Comparison of ENCODE assay signal across 28 mouse cellular contexts in genomic region chr8:86323823-86324222, GRCm38 (mm10).
DNase-seq lines count a peak whose midpoint lies in the region; ATAC-seq and TF ChIP-seq lines count a peak whose summit lies in the region.
"Had no signal": no experiment of that assay in that cellular context is flagged by ENCODE, and none has a peak within 500 bp of the region (broad histone marks: within the 10 kb centered on the region; RNA-seq: fewer than 3 reads in every experiment).

No protein-coding gene starts in this region.

- ATAC-seq in hindbrain, embryonic 12.5 days (ENCODE audit: low FRiP score), result no peak
- no peak for ATAC-seq in hindbrain, postnatal 0 days
- ATAC-seq in intestine, postnatal 0 days, result peak; percentile 33; the same call in 1 of the 2 replicates
- ATAC-seq in CD4-positive, CD25-positive, alpha-beta regulatory T cell, adult 4 months, result no peak
- ATAC-seq in kidney, embryonic 15.5 days (replicated peaks; ENCODE audit: low FRiP score), result no peak
- ATAC-seq: forebrain, embryonic 15.5 days had no signal

- no peaks in the 10 kb centered on the region for H3K36me3 ChIP-seq in hindbrain, embryonic 12.5 days
- no peaks in the 10 kb centered on the region for H3K36me3 ChIP-seq in hindbrain, postnatal 0 days (ENCODE audit: insufficient read depth, low read length)
- H3K36me3 ChIP-seq in intestine, postnatal 0 days (ENCODE audit: control insufficient read depth, insufficient read depth), result no peaks in the 10 kb centered on the region
- H3K36me3 ChIP-seq in kidney, embryonic 15.5 days, result no peaks in the 10 kb centered on the region
- H3K36me3 ChIP-seq: embryonic facial prominence, embryonic 10.5 days; embryonic facial prominence, embryonic 13.5 days; forebrain, embryonic 12.5 days; forebrain, embryonic 15.5 days; G1E; heart, embryonic 12.5 days; heart, embryonic 15.5 days; hindbrain, embryonic 10.5 days had no signal

- DNase-seq in hindbrain, postnatal 0 days (ENCODE audit: low spot score), result no peak
- no peak for DNase-seq in left cerebral cortex, adult 2 months (ENCODE audit: extremely low spot score in 1 of 2, low spot score in 2 of 2)
- DNase-seq in left cerebral cortex, adult 8-10 months (ENCODE audit: low spot score in 2 of 2), result no peak
- DNase-seq: adrenal gland, adult 2 months; adrenal gland, postnatal 25 days; cerebellum, adult 11-12 months; cerebellum, adult 8-10 months; cerebellum, postnatal 10 days; cerebellum, postnatal 36 days; embryo, embryonic 11 days; gastrocnemius, postnatal 25 days; heart, adult 18-20 months; heart, postnatal 10 days; heart, postnatal 36 days had no signal

- intact Hi-C loops in left cerebral cortex, adult 2 months (cut with DNase I), result no loop called here

- H3K4me3 ChIP-seq in hindbrain, embryonic 12.5 days, result no peak overlapping the region
- no peak overlapping the region for H3K4me3 ChIP-seq in hindbrain, postnatal 0 days (ENCODE audit: low read length)
- no peak overlapping the region for H3K4me3 ChIP-seq in left cerebral cortex, adult 2 months
- H3K4me3 ChIP-seq in intestine, postnatal 0 days (ENCODE audit: low read depth, low read length), result no peak overlapping the region
- no peak overlapping the region for H3K4me3 ChIP-seq in kidney, embryonic 15.5 days (replicated peaks)
- H3K4me3 ChIP-seq: embryonic facial prominence, embryonic 10.5 days; embryonic facial prominence, embryonic 13.5 days; erythroblast, embryonic 14.5 days; forebrain, embryonic 12.5 days; forebrain, embryonic 15.5 days; heart, embryonic 12.5 days; heart, embryonic 15.5 days; hindbrain, embryonic 10.5 days had no signal

- H3K27me3 ChIP-seq in hindbrain, embryonic 12.5 days, result 0 out of 2 replicates have a peak, but pooled peaks cover 5% of the 10 kb centered on the region
- no peaks in the 10 kb centered on the region for H3K27me3 ChIP-seq in hindbrain, postnatal 0 days (ENCODE audit: insufficient read depth, low read length)
- no peaks in the 10 kb centered on the region for H3K27me3 ChIP-seq in intestine, postnatal 0 days (replicated peaks; ENCODE audit: control insufficient read depth, insufficient read depth, low read length)
- H3K27me3 ChIP-seq in kidney, embryonic 15.5 days, result no peaks in the 10 kb centered on the region
- H3K27me3 ChIP-seq: CH12.LX; embryonic facial prominence, embryonic 13.5 days; forebrain, embryonic 15.5 days; heart, embryonic 12.5 days; heart, embryonic 15.5 days had no signal

- no peak for TF ChIP-seq CTCF in hindbrain, postnatal 0 days (IDR thresholded peaks at IDR 0.05; ENCODE audit: low read depth)
- TF ChIP-seq CTCF in left cerebral cortex, adult 2 months (IDR thresholded peaks at IDR 0.05), result no peak
- TF ChIP-seq CTCF in intestine, postnatal 0 days (IDR thresholded peaks at IDR 0.05; ENCODE audit: low read depth), result no peak

- 64% methylated on average over 2 of the region's 2 CpGs for WGBS in hindbrain, embryonic 12.5 days
- WGBS in hindbrain, postnatal 0 days, result 53% methylated on average over 2 of the region's 2 CpGs
- WGBS in intestine, postnatal 0 days, result 44% methylated on average over 2 of the region's 2 CpGs
- WGBS in kidney, embryonic 15.5 days, result 71% methylated on average over 2 of the region's 2 CpGs

- no peaks in the 10 kb centered on the region for H3K9me3 ChIP-seq in hindbrain, embryonic 12.5 days (replicated peaks)
- H3K9me3 ChIP-seq in hindbrain, postnatal 0 days (ENCODE audit: low read length), result no peaks in the 10 kb centered on the region
- no peaks in the 10 kb centered on the region for H3K9me3 ChIP-seq in intestine, postnatal 0 days (ENCODE audit: control insufficient read depth)
- H3K9me3 ChIP-seq in kidney, embryonic 15.5 days (replicated peaks), result no peaks in the 10 kb centered on the region
- H3K9me3 ChIP-seq: embryonic facial prominence, embryonic 10.5 days; embryonic facial prominence, embryonic 13.5 days; forebrain, embryonic 12.5 days; forebrain, embryonic 15.5 days; G1E; heart, embryonic 12.5 days; heart, embryonic 15.5 days; hindbrain, embryonic 10.5 days had no signal

- H3K27ac ChIP-seq in hindbrain, embryonic 12.5 days, result peak overlapping the region; percentile 60
- no peak overlapping the region for H3K27ac ChIP-seq in hindbrain, postnatal 0 days
- H3K27ac ChIP-seq in left cerebral cortex, adult 2 months, result peak overlapping the region; percentile 10; the same call in 1 of the 2 replicates
- H3K27ac ChIP-seq in intestine, postnatal 0 days (ENCODE audit: low read depth, low read length), result no peak overlapping the region
- H3K27ac ChIP-seq in kidney, embryonic 15.5 days, result no peak overlapping the region
- H3K27ac ChIP-seq: embryonic facial prominence, embryonic 10.5 days; embryonic facial prominence, embryonic 13.5 days; forebrain, embryonic 12.5 days; heart, embryonic 15.5 days had no signal

- H3K4me1 ChIP-seq in hindbrain, embryonic 12.5 days, result peaks cover 26% of the 10 kb centered on the region
- peaks cover 7% of the 10 kb centered on the region for H3K4me1 ChIP-seq in hindbrain, postnatal 0 days (ENCODE audit: insufficient read depth, low read length)
- no peaks in the 10 kb centered on the region for H3K4me1 ChIP-seq in intestine, postnatal 0 days (replicated peaks; ENCODE audit: control insufficient read depth, insufficient read depth, low read length)
- H3K4me1 ChIP-seq in kidney, embryonic 15.5 days, result peaks cover 6% of the 10 kb centered on the region; the same call in 1 of the 2 replicates
- H3K4me1 ChIP-seq: embryonic facial prominence, embryonic 10.5 days; embryonic facial prominence, embryonic 13.5 days; heart, embryonic 12.5 days; heart, embryonic 15.5 days had no signal

- no peak overlapping the region for H3K9ac ChIP-seq in hindbrain, embryonic 12.5 days
- H3K9ac ChIP-seq in hindbrain, postnatal 0 days (replicated peaks; ENCODE audit: low read length), result no peak overlapping the region
- no peak overlapping the region for H3K9ac ChIP-seq in intestine, postnatal 0 days (ENCODE audit: low read depth, low read length)
- no peak overlapping the region for H3K9ac ChIP-seq in kidney, embryonic 15.5 days
- H3K9ac ChIP-seq: embryonic facial prominence, embryonic 13.5 days; forebrain, embryonic 12.5 days; forebrain, embryonic 15.5 days; heart, embryonic 12.5 days; heart, embryonic 15.5 days had no signal

- no peak overlapping the region for H3K4me2 ChIP-seq in hindbrain, embryonic 12.5 days (replicated peaks)
- H3K4me2 ChIP-seq in hindbrain, postnatal 0 days (ENCODE audit: low read depth, low read length), result no peak overlapping the region
- H3K4me2 ChIP-seq in intestine, postnatal 0 days (replicated peaks; ENCODE audit: low read depth), result no peak overlapping the region
- no peak overlapping the region for H3K4me2 ChIP-seq in kidney, embryonic 15.5 days
- H3K4me2 ChIP-seq: embryonic facial prominence, embryonic 13.5 days; forebrain, embryonic 12.5 days; forebrain, embryonic 15.5 days; heart, embryonic 12.5 days; heart, embryonic 15.5 days had no signal

Comparison
In these comparisons a context has a peak if more than half of its experiments do, and no peak if none do; other contexts are left out.
1. H3K27ac ChIP-seq: peak in hindbrain, embryonic 12.5 days (single experiment) and left cerebral cortex, adult 2 months (single experiment); none in hindbrain, postnatal 0 days (single experiment), intestine, postnatal 0 days (single experiment) and kidney, embryonic 15.5 days (single experiment).